Mouse (Mus musculus) adrenal gland, adult 2 months (tissue): ENCODE data around the gene Zcchc14. TPM values are rescaled to one million over a fixed set of nuclear protein-coding genes. Genes with fewer than 3 reads are reported as not detected.
A peak's percentile ranks its signal among the peaks of the same experiment; 100 is the strongest.
"Not testable (repeated sequence)": the region's sequence is repeated elsewhere in the genome, so short reads cannot be mapped to it uniquely, and the experiment has no call there.

Experiments
- DNase-seq: peaks from one replicate; pipeline ENCODE4 v3.0.0; 2021
- polyA plus RNA-seq: library from polyadenylated mRNA; depleted of rRNA; stranded (reverse); fragments of >200 nt; gene quantifications from 2 replicates; pipeline ENCODE4 v1.2.3, GENCODE M21; 2012
- total RNA-seq, 2 experiments: library from RNA; stranded (reverse); gene quantifications; 2 replicates each; pipeline ENCODE4 v1.2.3; 2021

Gene Zcchc14
- total and polyA plus RNA-seq, 3 experiments = 32.9 to 44.8 (median 41.2) TPM

DNA sequence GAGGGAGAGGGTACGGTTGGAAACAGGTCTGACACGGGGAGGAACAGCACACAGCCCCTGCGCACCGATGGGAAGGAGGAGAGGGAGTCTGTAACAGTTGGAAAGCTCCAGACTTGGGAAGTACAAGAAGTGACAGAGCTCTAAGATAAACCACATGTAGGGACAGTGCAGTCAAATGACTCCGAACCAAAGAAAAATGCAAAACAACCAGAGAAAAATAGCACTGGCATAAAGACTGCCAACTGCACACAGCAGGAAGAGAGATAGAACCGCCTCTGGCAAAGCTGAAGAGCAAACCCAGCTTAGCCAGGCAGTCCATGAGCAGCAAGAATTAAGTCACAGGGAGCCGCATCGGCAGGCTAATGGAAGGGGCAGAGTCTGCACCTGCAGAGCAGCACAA lies 29.7 kb downstream of the Zcchc14 start:
- no peak for DNase-seq

DNA sequence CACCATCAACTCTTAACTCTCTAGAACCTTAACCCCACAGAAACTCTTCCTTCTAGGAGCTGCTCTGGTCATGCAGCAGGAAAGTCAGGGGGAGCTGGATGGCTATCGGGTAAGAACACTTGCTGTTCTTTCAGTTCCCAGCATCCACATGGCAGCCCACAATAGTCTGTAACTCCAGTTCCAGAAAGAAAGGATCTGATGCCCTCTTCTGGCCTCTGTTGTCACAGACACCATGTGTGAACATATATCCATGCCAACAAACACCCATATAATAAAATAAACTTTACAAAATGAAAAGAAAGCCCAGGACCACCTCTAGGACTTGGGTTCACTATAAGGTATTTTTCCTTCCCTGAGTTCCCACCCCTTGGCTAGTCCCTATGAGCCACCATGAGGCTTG lies 30.8 kb downstream of the Zcchc14 start:
- no peak for DNase-seq

DNA sequence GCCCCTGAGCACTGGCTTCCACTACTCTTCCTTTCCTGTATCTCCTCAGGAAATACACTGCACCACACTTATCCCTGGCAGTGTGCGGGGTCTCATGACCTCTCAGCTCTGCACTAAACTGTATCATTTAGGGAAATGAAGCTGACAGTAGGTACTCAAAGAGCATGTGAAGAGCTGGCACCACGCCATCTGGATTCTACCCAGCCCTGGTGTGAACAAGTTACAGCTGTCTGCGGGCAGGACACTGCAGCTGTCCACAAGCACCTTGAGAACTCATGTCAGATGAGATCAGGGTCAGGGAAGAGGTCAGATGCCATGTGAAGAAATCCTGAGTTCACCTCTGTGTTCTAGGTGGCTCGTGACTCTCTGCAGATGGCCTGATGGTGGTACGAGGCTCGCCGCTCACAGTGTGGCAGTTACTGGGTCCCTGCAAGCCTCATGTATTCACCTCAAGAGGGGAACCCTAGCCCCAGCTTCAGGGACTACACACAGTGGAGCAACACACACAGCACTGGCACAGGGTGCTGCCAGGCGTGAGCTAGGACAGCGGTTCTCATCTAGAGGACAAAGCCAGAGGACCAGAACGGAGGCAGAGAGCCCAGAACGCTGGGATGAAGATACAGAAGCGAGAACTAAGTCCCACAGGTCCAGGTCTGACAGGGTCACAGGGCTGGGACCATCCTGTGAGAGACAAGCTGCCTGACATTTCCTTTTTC lies 31.7 kb downstream of the Zcchc14 start:
- peak; percentile 45 for DNase-seq

DNA sequence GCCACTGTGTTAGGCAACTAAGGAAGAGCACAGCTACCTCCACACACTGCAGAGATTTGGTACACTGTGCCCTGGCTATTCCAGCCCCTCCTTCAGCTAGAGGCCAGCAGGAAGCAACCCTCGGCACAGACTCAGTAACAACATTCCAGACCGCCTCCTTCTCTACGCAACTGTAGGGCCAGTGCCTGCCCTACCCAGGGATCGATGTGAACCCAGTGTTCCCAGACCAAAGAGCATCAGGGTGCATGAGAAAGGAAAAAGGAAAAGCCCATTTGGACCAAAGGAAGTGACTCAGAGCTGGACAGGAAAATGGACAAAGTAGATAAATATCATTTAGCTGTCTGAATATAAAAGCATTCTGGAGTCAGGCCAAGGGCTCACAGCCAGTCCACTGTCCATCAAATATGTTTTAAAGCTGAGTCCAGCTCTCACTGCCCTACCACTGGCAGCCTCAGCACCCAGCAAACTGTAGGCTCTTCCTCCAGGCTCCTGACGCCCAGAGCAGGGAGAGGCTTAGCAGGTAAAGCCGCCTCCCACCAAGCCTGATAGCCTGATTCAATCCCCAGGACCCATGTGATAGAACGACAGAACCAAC lies 33.2 kb downstream of the Zcchc14 start:
- DNase-seq = peak; percentile 78

DNA sequence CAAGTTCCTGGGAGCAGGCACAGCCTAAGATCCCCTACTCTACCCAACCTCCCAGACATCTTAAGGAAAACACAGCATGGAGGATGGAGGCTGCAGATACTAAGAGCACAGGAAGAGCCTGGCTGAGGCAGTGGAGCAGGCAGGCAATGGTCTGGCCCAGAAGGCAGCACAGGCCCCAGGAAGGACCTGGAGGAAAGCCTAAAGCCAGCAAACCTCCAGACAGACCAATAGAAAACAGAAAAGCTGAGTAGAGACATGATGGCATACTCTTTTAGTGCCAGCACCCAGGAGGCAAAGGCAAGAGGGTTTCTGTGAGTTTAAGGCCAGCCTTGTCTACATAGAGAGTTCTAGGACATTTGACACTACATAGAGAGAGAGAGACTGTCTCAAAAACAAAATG lies 39.3 kb downstream of the Zcchc14 start:
- no peak for DNase-seq

DNA sequence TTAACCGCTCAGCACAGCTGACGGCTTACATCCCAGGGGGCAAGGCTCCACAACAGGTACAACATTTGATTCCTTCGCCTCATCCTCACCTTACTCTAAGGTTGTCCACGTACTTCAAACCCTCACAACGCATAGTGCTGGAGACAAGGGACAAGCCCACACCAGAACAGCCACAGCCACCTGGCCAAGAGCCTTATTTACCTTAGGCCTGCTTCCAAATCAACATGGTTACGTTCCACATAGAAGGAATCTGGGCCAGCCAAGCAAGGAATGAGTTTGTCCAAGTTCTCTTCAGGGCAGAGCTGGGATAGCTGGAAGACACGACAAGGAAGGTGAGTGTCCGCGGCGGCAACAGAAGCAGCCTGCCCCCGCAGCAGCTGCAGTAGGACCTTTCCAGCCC lies 42.8 kb downstream of the Zcchc14 start:
- no peak for DNase-seq

DNA sequence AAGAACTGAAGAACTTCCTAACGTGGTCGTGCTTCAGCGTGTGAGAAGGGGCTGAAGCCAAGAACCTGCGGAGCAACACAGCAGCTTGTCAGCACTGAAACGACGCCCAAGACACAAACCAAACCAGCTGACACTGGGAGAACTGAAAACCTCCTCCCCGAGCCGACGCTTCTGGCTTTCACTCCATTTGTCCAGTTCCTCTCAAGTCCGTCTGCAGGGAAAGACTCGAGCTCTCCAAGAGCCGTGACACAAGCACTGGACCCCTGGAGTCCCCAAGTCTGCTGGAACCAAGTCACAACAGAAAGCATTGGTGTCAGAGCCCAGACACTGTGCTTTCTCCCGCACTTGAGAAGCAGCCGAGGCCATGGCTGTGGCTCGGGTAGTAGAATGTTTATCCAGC lies 43.5 kb downstream of the Zcchc14 start:
- no peak for DNase-seq

DNA sequence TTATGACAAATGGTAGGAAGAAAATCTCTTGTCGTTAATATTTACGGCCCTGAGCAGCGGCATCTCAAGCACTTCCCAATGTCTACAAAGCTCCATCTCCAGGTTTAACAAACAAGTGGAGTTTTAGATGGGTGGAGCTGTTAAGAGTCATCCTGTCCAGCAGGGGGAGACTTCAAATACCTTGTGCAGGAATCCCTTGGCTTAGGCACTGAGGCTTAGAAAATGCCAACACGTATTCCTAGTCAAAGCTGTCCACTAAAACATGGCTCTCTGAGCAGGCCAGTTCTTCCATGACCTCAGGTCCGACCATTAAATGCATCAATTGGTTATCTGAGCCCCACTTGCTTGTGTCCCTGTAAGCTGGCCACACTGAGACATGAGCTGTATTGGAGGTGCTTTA lies 45.0 kb downstream of the Zcchc14 start:
- DNase-seq = no peak

DNA sequence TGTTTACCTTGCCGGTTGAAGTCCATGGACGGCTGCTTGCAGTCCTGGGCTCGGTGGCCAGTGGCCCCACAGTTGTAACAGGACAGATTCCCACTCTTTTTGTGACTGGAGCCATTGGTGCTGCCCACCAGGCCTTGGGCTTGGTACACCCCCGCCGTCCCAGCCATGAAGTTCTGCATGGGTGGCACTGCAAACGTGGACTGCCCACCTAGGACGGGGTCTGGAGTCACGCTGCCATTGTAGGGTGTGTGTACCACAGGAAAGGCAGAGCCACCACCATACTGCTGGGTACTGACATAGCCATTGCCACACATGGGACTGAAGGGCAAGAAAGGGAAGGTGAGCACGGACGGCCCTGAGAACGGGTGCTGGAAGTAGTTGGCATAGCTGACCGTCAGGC lies 48.9 kb downstream of the Zcchc14 start:
- DNase-seq = no peak

DNA sequence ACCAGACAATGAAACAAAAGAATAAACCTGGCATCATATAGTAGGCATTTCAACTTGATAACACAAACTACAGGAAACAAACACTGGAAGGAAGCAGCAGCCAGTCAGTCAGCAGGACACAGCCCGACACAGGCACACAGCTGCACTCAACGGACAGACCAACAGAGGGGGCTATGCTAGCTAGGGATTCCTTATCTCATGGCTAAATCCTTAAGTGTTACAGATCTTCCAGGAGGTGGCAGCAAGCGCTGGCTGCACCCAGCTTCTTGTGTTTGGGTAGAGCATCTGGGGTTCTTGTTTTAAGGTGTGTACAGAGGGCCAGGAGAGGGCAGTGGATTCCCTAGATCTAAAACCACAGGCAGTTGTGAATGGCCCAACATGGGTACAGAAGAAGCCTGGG lies 49.8 kb downstream of the Zcchc14 start:
- peak; percentile 79 for DNase-seq

DNA sequence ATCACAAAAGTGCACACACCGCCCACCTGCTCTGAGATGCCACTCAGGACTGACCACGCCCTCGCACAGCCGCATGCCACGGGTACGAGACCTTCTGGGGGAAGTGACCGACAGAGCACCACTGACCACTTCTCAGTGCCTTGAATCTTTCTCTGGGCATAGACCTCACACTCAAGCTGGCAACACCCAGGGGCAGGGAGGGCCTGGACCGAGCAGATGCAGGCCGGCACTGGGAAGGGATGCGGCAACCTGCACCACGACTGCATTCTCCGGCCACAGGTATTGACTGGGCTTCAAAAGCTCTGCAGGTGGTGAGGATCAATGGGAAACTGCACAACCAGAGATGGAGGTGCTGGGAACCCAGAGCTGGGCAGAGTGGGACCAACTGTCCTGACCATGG lies 50.3 kb downstream of the Zcchc14 start:
- DNase-seq = no peak

DNA sequence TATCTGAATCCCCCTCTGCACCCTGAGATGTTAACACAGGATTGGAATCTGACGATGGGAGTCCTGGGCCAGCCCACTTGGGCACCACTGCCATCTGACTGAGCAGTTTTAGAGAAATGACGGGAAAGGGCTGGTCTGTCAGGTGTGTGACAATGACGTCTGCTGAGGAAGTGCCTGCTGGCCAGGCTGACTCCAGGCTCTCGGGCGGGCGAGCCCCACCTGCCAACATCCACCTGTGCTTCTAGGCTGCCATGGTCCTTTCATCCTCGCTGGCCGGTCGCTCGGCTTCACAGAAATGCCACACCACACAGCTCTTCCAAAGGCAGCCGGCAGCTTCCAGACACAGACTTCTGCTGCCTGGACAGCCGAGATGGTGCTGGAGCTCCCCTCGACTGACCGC lies 52.9 kb downstream of the Zcchc14 start:
- no peak for DNase-seq

DNA sequence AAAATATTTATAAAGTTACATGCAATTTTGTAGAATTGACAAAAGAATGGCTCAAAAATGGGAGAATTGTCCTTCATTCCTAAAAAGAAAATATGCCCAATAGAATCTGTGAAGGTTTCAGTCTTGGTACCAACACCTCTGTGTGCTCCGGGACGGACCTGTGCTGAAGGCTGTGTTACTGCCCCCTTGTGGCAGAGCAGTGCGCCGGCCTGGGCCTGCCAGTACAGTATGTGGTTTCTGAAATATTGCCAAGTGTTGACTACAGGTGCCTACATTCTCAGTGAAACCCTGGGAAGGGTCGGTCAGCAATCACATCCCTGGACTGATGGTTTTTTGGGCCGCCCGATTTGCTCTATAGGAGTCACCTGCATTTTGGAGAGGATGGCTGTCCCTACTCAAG lies 53.8 kb downstream of the Zcchc14 start:
- DNase-seq = peak; percentile 87

DNA sequence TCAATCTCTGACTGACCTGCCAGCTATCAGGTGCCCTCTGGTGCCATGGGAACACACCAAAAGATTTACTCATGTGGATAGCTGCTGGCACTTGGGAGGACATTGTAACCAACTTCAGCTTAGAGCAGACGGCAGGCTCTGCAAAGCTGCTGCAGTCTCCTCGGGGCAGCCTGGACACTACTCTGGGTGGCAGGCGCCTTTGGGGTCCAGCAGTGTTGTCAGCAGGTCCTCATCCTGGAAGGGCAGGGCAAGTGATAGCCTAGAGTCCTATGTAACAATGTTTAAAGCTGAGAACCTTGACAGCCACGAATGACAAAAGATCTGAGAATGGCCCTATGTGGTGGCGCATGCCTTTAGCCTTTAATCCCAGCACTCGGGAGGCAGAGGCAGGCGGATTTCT lies 54.5 kb downstream of the Zcchc14 start:
- no peak for DNase-seq

DNA sequence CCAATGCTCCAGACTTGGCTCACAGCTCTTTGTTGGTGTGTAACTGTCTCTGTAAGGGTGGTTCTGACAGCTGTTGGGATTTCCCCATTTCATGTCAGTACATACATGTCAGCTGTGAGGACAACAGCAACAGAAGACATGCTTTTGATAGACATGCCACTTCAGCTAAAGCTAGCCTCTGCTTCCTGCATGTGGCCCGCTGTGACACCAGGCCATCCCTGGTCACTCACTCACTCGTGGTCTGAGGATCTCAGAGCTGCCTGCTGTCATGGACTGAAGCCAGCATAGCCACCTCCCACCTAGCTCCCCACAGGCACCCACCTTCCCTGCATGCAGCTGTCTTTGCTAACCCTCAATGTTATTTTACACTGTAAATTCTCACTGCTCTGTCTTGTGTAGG lies 55.2 kb downstream of the Zcchc14 start:
- DNase-seq = not testable (repeated sequence)

DNA sequence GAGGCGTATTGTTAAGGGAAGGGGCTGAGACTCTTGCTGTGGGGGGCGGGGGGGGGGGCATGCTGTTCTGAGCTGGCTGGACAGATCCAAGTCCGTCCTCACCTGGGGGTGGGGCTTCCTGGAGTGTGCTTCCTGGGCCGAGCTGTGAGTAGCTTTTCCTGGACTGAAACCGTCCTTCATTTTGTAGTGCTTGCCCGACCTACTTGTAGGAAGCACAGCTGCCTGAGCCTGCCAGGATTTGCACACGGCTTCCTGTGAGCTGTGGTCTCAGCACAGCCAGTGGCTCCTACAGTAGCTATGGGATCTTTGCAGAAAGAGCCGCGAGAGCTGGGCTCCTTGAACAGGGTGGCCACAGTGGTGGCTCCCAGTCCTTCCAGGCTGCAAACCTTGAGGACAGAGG lies 58.7 kb downstream of the Zcchc14 start:
- peak; percentile 59 for DNase-seq

DNA sequence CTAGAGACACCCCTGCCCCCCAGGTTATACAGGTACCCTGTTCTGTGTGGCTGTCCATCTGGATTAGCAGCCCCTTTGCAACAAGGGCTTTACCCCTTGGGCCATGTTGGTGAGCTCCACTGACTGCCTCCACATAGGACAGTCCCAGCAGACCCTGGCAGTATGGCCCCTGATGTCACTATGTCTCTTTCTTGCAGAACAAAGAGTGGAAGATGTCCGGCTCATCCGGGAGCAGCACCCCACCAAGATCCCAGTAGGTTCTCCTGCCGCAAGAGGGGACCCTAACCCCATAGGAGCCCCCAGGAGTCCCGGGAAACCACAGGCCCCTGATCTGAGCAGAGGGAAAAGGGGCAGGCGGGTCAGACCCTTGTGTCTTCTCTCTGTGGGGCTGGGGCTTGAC lies 59.4 kb downstream of the Zcchc14 start:
- DNase-seq = no peak

DNA sequence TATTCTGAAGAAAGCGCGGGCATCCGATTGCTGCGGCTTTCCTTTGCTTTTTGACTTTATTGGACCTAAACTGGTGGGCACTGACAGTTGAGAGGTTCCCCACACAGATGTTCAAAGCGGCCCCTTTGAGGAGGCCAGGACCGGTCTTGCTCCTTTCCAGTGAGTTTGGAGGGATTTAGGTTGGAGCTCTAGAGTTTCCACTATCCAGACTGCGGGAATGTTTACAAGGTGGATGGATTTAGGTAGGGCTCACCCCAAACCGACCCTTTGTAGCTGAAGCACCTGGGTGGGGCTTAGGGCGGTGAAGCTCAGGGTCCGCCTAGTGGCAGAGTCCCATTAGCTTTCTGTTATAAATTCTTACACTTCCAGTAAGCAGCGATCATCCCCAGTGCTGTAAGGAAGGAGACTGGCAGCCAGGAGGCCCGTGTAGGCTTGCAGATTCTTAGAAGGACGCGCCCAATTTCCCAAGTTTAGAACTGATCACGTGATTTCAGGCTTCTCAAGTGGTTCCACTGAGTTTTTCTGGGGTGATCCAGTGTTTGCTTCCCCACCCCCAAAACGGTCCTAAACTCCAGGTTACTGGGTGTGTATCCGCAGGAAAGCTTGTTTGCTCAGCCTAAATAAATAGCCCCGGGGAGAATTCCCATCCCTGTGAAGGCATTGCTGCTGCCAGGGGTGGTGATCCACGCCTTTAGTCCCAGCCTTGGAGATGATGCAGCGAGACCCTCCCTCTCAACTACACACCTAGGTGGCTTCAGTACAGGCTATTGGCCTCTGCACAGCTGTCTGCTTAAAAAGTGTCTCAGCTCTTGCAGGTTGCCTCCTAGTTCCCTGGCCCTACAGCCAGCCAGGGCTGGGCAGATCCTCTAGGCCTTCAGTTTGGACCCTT lies 61.3 kb downstream of the Zcchc14 start:
- peak; percentile 45 for DNase-seq

DNA sequence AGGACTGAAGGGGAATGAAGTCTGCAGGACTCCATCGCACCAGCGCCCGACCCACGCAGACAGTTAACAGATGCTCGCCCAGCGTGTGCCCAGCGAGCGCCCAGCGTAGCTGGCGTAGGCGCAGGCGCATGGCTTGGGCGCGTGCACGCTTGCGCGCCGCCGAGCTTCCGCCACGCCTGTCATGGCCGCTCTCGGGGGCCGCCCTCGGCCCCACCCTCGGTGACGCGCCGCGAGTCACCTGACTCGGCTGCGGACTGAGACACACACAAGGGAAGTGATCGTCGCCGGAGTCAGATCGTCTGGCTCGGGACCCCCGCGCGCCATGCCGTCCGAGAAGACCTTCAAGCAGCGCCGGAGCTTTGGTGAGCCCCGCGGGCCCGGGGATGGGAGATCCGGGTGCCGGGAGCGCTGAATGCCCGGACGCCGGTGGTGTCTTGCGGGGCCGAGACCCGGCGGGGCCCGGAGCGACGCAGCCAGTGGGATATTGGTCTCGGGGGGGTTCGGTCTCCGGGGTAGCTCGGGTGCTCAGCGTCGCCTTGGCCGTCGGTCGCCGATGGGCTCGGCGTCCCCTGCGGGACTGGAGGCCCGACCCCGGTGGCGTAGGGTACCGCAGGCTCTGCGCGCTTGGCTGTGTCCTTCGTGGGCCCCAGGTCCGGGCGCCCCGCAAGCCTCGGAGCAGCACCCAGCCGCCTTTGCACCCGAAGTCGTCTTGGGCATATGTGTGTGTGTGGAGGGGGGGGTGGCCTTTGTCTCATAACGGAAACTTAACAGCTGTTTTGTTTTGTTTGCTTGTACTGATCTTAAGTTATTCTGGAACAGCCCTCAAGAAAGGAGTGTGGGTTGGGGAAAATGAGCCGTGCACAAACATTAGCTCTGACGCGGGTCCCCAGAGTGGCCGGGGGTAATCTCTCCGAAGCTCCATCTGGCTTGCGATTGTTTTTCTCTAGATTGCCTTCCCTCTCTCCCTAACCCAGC lies 62.2 kb downstream of the Zcchc14 start, which contains the start of gene Map1lc3b:
TSS of gene Map1lc3b (plus strand) at position 159 of the 975 bp plus-strand sequence.
- DNase-seq = peak; percentile 98

DNA sequence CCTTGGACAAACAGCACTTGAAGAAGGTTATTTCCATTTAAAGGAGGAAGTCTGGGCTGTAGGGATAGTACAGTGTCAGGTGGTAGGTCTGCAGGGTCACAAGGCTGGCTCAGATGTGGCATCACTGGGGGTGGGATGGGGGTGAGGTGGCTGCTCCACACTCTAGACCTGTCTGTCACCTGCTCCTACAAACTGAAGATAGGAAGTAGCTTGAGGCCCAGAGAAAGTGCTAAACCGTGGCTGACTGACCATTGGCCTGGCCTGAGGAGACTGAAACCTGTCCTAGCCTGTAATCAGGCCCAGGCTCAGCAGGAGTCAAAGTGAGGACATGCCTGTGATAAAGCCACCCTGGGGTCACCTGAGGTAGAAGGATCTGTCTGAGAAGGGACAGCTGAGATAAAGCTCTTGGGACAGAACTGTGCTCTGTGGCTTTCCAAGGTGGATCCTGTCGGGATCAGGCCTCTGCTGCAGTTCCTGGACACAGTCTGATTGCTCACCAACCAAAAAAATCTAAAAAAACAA lies 63.4 kb downstream of the Zcchc14 start:
- DNase-seq = no peak

DNA sequence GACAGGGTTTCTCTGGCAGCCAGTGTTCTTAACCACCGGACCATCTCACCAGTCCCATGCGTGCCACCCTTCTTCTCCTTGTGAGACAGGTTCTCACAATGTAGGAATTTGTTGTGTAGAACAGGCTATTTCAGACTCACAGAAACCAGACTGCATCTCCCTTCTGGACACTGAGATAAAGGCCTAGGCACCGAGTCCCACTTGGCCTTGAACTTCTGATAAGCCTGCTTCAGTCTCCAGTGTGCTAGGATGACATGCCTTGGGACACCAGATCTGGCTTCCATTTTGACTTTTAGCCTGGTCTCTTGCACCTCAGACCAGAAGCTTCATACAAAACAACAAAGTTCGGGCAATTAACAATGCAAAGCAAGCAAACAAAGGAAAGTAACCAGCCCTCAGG lies 64.0 kb downstream of the Zcchc14 start:
- no peak for DNase-seq
